Mouse (Mus musculus): ENCODE data around the gene Ankrd11.

Ankrd11 gene

GRCm38 (mm10) chr8:122847829-122848561 is 194.1 kb downstream of the Ankrd11 start, which contains the start of gene Cdh15:
Gene Cdh15, plus strand, starts transcription at chr8:122847966.
- peak; percentile 75 for DNase-seq (ENCODE audit: low spot score)

- no peak for DNase-seq (ENCODE audit: low spot score)
Observed at GRCm38 (mm10) chr8:122845662-122846061, 196.4 kb downstream of the Ankrd11 start.

GRCm38 (mm10) chr8:122844161-122844560 is 197.9 kb downstream of the Ankrd11 start:
- no peak for DNase-seq (ENCODE audit: low spot score)

- DNase-seq (ENCODE audit: low spot score), result no peak
Observed at GRCm38 (mm10) chr8:122836696-122837095, 205.4 kb downstream of the Ankrd11 start.

GRCm38 (mm10) chr8:122836199-122836598 is 205.9 kb downstream of the Ankrd11 start:
- no peak for DNase-seq (ENCODE audit: low spot score)

- peak; percentile 90 for DNase-seq (ENCODE audit: low spot score)
Observed at GRCm38 (mm10) chr8:122834971-122835370, 207.1 kb downstream of the Ankrd11 start.

- DNase-seq (ENCODE audit: low spot score), result no peak
Observed at GRCm38 (mm10) chr8:122834416-122834815, 207.7 kb downstream of the Ankrd11 start.

Data from embryo, embryonic 10.5 days (tissue).